Comparison of ENCODE assay signal across 18 mouse cellular contexts in genomic region chr1:183210115-183210514, GRCm38 (mm10). TPM values are rescaled to one million over a fixed set of nuclear protein-coding genes. Genes with fewer than 3 reads are reported as not detected.
DNase-seq lines count a peak whose midpoint lies in the region; ATAC-seq lines count a peak whose summit lies in the region.
"Had no signal": no experiment of that assay in that cellular context is flagged by ENCODE, and none has a peak within 500 bp of the region (broad histone marks: within the 10 kb centered on the region; RNA-seq: fewer than 3 reads in every experiment).

No protein-coding gene starts in this region.

- peak; percentile 55; the same call in 1 of the 2 replicates for ATAC-seq in frontal cortex, adult (ENCODE audit: low TSS enrichment)
- ATAC-seq: forebrain, embryonic 14.5 days; forebrain, embryonic 16.5 days had no signal

- DNase-seq in frontal cortex, adult 2 months (ENCODE audit: extremely low spot score in 1 of 2, low spot score in 1 of 2), result no peak
- DNase-seq in right cerebral cortex, postnatal 14 days, result peak; percentile 19
- DNase-seq in right cerebral cortex, postnatal 4 days, result no peak
- DNase-seq in brain, adult 2 months (ENCODE audit: low read depth, low spot score), result peak; percentile 40
- DNase-seq in cerebellum, adult 9-10 months, result no peak
- no peak for DNase-seq in heart, postnatal 4 days
- DNase-seq: adrenal gland, adult 2 months; adrenal gland, postnatal 10 days; adrenal gland, postnatal 25 days; cerebellum, adult 11-12 months; cerebellum, adult 2 months; cerebellum, adult 9-11 months; cerebellum, postnatal 14 days; cerebellum, postnatal 36 days; embryo, embryonic 11 days had no signal

RNA-seq across cellular contexts. Expression of gene Disp1, which starts 11.2 kb away (rescaled TPM):
- 7.2 and 7.8 TPM in 2 replicates for polyA plus RNA-seq in frontal cortex, adult 2 months (2012; rRNA removed)
- total RNA-seq in heart, postnatal 4 days (2021), result 10 to 100 TPM; 10.6 to 11.7 TPM

Comparison
In these comparisons a context has a peak if more than half of its experiments do, and no peak if none do; other contexts are left out.
1. DNase-seq: peak in right cerebral cortex, postnatal 14 days (single experiment) and brain, adult 2 months (single experiment); none in frontal cortex, adult 2 months (0 of 2), right cerebral cortex, postnatal 4 days (single experiment), cerebellum, adult 9-10 months (single experiment) and heart, postnatal 4 days (single experiment).